Mouse (Mus musculus) testis, postnatal 14 days (tissue): ENCODE data around the gene Nsf.

ENCODE experiments used
- DNase-seq: peaks from one replicate; pipeline ENCODE4 v3.0.0; 2021; ENCODE audit warnings: low spot score

Gene Nsf

DNA sequence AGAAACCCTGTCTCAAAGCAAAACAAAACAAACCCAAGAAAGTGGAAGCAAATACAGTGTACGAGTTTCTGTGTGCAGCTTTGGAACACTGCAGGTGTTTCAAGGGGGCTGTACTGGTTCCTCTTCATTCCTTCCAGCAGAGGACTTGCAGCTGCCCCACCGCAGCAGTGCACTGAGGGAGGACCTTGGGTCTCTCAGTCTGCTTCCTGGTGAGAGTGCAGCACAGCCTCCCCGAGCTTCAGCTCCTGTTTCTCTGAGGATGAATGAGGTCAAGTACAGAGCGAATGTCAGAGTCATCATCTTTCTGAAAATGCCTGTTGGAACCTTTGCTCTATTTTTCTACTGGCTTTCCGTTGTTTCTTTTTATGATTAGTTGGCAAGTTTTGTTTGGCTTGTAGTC, 12.5 kb downstream of the Nsf start:
- DNase-seq: no peak

DNA sequence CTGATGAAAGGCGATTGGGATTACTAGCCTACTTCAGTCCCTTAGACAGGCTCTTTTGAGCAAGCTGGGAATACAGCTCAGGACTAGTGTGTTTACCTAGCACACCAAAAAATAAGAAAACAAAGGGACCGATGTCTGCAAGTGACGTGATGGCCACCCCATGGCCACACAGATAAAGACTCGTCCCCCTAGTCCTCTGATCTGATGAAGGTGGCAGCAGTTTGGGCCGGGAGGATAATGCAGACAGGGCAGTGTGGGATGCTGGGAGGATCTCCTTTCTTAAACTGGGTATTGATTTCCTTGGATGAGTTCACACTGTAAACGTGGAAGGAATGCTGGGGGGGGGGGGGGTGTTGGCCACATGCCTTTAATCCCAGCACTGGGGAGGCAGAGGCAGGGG, 13.0 kb downstream of the Nsf start:
- no peak for DNase-seq

GRCm38 (mm10) chr11:103937976-103938728, 15.7 kb downstream of the Nsf start:
- DNase-seq: no peak

DNA sequence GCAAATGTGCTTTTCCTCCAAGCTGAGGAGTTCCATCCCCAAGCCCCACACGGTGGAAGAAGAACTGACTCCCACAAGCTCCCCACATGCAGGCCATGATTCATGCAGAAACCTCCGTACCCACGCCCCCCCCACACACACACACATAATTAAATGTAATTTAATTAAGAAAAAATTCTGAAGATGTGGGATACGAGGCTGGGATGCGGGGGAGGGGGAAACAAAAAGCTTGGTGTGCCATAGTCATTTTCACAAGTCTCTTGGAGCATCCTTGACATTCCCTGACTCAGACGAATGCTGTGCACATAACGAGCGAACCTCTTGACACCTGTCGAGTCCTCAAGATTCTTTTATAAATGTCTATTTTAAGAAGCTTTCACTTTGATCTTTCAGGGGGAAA, 16.4 kb downstream of the Nsf start:
- DNase-seq: no peak

GRCm38 (mm10) chr11:103935717-103936116, 18.1 kb downstream of the Nsf start:
- DNase-seq: no peak

DNA sequence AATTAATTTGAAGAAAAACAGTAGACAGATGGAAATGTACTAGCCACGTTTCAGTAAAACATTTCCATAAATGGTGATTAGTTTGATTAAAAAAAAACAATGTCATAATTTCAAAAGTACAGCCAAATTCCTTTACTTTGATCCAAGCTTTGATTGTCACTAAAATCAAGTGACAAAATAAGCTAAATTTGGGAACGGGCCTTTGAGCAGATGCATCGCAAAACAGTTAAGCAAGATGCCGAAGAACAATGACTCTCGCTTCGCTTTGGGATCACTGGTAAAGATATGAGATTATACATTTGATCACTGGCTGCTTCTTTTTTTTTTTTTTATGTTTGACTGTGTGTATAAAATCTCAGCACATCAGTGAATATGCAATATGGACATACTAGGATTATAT, 20.0 kb downstream of the Nsf start:
- DNase-seq: no peak

DNA sequence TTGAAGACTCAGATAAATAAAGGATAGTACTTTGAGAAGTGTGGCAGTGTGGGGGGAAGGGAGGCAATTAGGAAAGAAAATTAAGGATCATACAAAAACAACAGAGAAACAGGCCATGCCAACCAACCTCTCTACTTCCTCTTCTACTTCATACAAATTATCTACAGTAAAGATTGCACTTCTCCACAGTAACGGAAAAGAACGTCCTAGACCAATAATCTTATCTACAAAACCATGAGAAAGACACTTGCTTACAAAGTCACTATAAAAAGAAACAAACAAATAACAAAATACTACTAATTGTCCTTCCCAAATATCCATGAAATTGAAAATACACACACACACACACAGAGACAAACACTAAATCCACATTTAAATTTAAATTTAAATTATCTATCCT, 29.9 kb downstream of the Nsf start:
- DNase-seq: no peak

DNA sequence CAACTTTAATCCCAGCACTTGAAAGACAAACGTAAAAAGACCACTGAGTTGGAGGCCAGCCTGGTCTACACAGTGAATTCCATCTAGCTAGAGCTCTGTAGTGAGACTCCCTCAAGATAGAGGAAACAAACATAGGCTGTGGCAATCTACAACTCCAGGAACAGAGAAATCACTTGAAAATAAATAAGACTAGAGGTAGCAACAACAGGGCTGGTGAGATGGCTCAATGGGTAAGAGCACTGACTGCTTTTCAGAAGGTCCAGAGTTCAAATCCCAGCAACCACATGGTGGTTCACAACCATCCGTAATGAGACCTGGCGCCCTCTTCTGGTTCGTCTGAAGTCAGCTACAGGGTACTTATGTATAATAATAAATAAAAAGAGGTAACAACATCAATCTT, 30.6 kb downstream of the Nsf start:
- DNase-seq: no peak

DNA sequence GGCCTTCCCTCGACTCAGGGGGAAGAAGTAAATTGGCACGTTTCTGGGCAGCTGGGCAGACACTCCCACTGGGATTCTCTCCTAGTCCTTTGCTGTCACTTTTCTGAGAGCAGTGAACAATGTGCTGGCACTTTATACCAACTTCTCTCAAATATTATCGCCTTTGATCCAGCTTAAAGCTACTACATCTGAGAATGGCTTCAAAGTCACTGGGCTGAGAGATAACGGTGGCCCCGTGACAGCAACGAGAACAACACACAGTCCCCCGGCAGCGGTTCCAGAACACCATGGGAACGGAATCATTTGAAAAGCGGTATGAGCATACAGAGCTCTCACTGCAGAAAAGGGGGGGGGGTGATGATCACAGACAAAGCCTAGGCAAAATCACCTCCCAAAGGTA, 31.0 kb downstream of the Nsf start:
- no peak for DNase-seq

DNA sequence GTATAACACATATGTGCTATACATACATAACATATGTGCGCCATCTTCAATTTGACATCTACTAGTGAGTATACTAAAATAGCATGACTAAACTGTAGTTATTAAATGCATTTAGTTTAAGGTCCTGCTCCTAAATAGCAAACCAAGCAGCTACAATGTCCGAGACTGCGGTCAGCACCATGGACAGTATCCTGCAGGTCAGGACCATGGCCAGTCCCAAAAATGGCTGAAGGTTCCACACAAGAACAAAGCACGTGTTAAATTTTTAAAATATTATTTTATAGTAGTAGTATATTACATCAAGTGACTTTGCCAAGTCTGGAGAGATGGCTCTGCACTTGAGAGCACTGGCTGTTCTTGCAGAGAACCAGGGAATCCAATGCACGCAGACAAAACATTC, 33.2 kb downstream of the Nsf start:
- DNase-seq: no peak

GRCm38 (mm10) chr11:103916807-103917206, 37.0 kb downstream of the Nsf start:
- no peak for DNase-seq

DNA sequence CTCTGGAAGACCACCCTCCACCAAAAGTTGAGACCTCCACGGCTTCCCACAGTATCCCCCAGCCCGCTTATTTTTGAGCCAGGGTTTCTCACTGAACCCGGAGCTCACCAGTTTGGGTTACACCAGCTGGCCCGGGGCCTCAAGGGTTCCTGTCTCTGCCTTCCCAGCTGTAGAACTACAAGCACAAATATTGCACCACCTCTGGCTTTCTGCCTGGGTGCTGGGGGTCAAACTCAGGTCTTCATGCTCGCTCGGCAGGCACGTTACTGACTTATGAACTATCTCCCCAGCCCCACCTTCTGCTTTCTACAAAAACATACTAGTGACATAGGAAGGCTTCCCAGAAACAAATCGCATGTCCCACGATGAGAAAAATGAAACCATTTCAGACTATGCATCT, 38.2 kb downstream of the Nsf start:
- no peak for DNase-seq

DNA sequence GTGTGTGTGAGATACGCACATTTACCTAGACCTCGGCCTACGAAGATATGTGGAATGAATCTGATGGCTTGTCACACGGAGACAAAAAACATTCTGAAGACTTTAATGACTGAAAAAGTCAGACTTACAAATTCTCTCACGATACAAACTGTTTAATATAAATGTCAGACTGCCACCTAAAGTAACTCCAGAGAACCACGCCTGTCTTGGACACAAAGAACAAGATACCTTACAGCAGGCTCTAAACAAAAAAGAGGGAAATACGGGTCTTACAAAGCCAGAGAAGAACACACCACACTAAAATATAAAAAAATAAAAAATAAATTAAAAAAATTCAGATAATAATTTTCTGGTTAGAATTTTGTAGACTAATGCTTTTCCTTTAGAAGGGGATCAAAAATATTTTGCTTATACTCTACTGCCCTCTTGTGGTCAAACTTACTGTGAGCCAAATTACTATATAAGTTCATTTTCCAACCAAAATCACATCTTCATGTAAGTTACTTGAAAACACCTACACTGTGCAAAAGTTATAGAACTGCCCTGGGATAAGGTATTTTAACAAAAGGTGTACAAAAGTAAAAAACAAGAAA, 42.8 kb downstream of the Nsf start:
- DNase-seq: no peak

DNA sequence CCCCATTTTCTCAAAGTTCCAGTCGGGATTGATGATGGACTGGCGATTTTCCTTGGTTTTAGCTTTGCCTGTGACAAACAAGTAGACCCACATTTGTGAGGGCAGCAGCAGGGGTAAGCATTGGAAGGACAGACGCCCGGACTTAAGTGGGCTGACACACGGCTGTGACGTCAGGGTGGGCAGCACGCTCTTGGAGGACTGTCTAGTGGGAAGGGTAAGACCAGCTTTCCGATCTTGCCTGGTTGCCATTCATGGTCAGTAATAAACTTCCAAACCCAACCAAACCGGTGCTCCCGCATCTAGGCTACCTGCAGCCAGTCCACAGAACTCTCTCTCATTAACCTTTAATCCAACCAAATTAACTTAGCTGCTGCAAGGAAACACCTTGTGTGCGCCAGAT, 43.3 kb downstream of the Nsf start:
- DNase-seq: no peak

DNA sequence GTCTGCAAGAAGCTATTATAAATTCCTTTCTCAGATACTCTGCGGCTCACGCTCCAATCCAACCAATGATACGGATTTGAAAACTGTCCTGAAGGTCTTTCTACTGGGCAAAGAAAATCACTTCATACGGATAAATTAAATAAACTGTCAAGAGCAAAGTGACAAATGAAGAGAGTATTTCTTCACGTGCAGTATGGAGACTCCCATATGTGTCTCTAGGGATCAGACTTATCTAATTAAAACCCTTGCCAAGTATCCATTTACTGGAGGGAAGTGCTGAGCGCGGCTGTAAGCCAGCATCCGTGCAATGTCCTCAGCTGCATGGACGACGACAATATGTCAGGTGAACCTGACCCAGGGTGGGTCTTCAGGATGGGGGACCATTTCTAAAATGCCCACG, 44.0 kb downstream of the Nsf start:
- no peak for DNase-seq

- DNase-seq: no peak
These were observed 44.5 kb downstream of the Nsf start for GRCm38 (mm10) chr11:103909396-103909795.

DNA sequence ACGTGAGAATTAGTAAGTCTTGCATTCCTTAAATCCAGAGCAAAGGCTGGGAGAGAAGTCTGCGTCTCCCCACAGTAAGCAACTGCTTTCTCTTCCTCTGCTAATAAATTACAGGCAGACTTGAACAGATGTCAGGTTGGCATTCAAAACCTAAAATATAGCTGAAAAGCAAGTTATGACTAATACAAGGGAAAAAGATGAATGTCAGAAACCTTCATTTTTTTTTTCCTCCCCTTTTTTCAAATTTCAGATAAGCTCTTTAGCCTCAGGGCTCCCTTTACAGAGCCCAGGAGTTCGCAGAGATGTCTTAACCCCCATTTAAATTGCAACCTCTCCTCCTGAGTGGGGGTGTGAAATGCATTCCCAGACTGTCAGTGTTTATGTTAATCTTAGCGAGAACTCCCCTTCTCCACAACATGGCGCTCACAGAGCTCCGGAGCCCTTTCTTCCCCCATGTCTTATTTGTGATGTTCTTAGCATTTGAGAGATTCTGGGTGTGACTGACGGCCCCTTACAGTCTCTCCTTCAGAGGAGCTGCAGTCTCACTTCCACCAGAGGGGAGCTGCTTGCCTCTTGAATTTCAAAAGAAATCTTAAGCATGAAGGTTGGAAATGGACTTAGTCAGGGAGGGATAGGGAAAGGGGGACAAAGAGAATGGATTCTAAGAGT, 47.7 kb downstream of the Nsf start:
- no peak for DNase-seq

DNA sequence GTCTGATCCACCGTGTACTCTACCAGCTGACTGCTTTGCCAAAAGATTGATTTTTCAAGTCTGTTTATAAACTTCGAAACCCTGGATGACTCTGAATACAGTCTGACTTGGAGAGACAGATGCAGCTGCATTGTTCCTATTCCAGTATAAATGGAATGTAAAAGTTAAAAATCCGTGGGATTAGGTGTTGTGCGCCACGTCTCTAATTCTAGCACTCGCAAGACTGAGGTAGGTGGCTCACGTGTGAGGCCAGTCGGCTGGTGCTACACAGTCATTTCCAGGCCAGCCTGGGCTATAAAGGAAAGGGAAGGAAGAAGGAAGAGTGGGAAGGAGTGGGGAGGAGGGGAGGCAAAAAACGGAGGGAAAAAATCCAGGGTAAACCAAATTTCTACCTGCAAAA, 48.4 kb downstream of the Nsf start:
- DNase-seq: no peak

DNA sequence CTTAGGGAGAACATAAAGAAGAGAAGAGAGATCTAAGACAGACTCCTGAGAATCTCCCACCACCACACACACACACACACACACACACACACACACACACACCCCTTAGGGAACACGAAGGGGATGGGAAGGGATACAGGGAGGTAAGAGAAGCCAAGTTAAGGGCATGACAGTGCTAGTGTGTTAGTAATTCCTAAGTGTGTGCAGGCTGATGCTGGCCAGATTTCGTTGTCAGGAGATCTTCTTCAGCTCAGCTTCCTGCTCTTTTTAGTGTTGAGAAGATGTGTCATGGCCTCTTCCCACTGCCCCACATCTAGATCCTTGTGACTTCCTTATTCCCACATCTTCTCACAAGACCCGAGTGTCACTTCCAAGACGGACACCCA, 52.3 kb downstream of the Nsf start:
- DNase-seq: no peak

- DNase-seq: no peak
These were observed 52.9 kb downstream of the Nsf start for GRCm38 (mm10) chr11:103900803-103901580.

DNA sequence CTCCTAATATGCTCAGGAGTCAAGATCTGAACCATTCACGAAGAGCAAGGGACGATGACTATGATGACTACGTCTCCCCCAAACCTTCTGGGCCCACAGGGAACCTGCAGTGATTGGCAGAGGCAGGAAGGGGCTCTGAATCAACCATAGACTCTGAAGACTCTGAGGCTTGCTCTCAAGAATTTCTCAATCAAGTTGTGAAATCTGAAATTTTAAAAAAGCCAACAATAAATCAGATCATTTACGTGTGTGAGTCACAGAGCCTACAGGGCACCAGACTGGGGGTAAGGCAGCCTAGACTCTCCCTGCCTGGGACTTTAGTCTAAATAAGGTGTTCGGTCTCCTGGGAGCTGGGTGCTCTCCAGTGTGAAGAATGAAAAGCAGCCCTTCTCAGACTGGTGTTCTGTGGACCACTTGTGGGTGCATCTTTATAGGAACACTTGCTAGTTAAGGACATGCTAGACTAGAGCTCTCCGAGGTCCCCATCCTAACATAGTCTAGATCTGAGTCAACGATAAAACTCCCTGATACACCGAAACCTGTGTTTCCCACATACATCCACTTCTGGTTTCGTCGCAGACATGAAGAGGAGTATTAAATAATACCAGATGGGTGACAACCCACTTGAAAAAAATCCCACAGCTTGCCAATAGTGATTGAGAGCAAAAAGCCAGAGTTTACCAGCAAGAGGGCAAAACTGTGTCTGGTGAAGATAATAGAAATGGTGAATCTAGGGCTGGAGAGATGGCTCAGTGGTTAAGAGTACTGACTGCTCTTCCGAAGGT, 56.7 kb downstream of the Nsf start:
- no peak for DNase-seq

GRCm38 (mm10) chr11:103896056-103896455, 57.8 kb downstream of the Nsf start:
- no peak for DNase-seq
